Mouse (Mus musculus): ENCODE results near the gene Flvcr2.

DNA sequence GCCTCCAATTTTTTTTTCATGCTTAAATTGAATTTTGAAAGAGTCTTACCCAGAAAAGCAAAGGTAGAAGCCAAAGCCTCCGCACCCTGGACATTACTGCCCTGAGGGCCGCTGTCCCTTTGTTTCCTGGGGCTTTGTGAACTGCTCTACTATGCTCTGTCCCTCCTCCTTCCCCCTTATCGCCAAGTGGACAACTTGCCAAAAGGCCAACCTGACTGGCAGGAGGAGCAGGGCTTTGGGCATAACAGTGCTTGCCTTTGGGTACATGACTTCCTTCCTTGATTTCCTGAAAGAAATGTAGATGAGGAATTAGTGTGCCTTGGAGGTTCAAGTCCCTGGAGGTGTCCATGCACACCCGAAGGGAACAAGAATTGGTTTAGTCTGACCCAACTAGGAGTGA lies 15.1 kb downstream of the Flvcr2 start:
- TF ChIP-seq CTCF (conservative IDR thresholded peaks at IDR 0.05 in 1 of 2, IDR thresholded peaks at IDR 0.05 in 1 of 2; ENCODE audit: low read depth in 2 of 2, low read length in 2 of 2) (no peak), ZMIZ1 (IDR thresholded peaks at IDR 0.05; ENCODE audit: low read depth, low read length) (no peak), EP300 (IDR thresholded peaks at IDR 0.05; ENCODE audit: low read length) (no peak), MAFK (IDR thresholded peaks at IDR 0.05; ENCODE audit: insufficient replicate concordance, low read length) (no peak), USF2 (conservative IDR thresholded peaks at IDR 0.05; ENCODE audit: low read depth, low read length) (no peak), PAX5 (IDR thresholded peaks at IDR 0.05; ENCODE audit: low read length) (no peak)
